Mouse (Mus musculus): ENCODE results near the gene Ism2.
"Not testable (repeated sequence)": the region's sequence is repeated elsewhere in the genome, so short reads cannot be mapped to it uniquely, and the experiment has no call there.

Gene Ism2

DNA sequence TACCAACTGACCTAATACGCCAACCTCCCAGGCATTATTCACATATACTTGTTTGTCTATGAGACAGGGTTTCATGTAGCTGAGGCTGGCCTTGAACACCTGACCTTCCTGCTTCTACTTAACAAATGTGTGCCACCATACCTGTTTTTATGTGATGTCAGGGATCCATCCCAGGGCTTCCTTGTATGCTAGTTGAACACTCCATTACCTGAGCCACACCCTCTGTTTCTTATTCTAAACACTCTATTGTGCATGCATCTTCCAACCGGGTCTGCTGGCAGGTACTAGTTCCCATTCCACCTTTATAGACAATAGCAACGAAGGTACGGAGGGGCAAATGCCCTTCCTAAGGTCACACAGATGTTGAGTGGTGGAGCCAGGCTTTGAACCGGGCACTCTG lies 10.4 kb downstream of the Ism2 start:
- DNase-seq (ENCODE audit: low read depth): no peak

DNA sequence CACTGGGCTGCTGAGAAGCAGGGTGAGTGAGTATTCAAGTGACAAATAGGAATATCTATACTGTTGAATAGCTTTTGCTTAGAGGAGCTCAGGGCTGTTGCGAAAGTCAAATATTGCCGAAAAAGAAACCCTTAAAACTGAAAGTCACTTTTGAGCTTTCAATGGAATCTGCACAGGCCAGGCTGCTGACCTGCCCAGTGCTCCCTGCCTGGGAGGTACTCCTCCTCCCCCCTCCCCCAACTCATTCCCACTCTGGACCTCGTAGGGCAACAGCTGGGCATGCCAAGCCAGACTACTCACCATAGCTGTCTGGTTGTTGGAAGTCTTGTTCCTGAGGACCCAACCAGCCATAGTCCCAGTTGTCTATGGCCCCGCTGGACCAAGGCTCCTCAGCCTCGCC lies 14.8 kb downstream of the Ism2 start:
- no peak for DNase-seq (ENCODE audit: low read depth)

DNA sequence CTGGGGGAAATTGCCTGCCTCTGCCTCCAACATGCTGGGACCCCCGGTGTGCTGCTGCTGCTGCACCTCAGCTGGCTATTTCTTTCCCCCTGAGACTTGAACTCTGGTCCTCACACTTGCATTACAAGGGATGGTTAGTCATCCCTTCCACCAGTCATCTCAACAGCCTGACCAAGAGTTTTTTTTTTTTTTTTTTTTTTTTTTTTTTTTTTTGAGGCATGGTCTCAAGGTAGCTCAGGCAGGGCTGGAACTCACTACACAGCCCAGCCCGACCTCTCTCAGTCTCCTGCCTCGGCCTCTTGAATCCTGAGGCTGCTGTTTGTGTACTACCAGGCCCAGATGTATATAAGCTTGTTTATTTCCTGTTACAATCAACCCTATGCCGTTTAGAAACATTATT lies 15.2 kb downstream of the Ism2 start:
- no peak for DNase-seq (ENCODE audit: low read depth)

DNA sequence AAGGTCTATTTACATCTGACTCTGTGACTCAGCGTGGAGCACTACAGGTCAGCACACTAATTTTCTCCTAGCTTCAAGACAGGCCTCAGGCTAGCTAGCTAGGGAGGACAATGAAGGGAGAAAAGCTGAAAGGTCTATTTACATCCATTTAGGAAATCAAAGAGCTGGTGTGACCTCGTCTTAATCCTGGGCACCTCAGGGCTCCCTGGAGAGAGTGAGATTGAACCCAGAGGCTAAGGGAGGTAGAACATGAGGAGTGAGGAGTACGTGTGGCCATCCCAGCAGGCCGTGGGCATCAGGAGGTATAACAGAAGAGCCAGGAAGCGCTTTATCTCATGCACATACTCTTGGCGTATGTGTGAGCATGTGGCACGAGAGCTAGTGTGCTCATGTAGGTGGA lies 15.8 kb downstream of the Ism2 start:
- no peak for DNase-seq (ENCODE audit: low read depth)

DNA sequence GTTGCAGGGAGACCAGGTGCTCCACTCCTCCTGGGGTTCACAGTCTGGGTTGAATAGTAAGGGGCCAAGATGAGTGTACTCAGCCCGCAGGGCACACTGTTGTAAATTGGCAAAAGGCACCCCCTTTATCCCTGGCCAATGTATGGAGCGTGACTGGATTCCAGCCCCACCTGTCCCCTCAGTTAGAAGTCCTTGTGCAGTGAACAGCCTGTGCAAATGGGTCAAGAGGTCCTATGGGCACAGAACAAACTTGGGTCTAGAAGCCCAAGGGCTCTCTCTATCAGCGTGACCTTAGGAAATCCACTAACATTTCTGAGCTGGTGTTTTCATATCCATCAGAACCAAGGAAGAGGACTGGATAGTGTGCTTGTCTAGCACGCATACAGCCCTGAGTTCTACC lies 16.8 kb downstream of the Ism2 start:
- no peak for DNase-seq (ENCODE audit: low read depth)

DNA sequence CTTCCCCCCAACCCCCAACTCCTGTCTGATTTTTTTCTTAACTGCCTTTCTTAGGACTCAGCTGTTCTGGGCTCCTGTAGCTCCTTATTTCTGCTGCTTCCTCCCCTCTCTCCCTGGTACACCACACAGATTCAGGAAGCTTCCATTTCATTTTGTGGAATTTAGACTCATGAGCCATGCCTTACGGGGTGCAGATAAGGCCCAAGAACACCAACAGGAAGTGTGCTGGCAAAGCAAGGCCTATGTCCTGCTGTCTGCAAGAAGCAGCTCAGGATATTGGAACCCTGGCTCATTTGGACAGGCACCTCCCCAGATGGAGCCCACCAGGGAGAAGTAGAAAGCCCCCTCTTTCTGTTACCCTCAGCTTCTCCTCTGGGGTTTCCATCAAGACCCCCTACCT lies 17.7 kb downstream of the Ism2 start:
- no peak for DNase-seq (ENCODE audit: low read depth)

DNA sequence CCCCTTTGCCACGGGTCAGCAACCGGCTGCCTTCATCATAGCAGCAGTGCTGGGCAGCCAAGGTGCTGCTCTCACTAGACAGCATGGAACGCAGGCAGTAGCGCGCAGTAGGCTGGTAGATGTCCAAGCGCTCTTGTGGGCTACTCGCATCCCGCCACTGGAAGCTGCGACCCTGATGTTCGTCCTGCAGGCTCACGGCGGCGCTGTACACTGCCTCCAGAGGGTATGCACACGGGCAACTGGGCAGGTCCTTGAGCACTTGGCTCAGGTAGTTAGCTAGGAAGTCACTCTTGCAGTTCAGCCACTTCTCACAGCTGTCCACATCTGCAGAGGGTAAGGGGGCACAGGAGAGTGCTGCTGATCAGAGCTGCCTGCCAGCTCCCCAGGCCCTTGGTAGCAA lies 19.6 kb downstream of the Ism2 start:
- DNase-seq (ENCODE audit: low read depth): no peak

DNA sequence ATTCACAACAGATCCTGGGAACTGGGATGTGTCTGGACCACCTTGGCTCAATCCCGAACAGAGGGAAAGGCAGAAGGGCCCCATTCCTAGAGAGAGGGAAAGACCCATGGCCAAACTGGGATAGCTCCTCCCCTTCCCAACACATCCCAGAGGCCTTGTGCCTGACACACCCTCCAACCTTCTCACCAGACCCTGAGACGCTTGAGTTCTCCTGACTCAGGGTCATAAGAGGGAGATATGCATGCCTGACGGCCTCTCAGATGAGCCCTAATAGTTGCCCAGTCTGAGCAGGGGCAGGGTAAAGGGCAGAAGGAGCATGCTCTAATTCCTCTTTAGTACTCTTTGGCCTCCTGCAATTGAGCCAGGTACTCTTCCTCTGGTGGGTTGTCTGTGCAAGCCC lies 20.2 kb downstream of the Ism2 start:
- no peak for DNase-seq (ENCODE audit: low read depth)

DNA sequence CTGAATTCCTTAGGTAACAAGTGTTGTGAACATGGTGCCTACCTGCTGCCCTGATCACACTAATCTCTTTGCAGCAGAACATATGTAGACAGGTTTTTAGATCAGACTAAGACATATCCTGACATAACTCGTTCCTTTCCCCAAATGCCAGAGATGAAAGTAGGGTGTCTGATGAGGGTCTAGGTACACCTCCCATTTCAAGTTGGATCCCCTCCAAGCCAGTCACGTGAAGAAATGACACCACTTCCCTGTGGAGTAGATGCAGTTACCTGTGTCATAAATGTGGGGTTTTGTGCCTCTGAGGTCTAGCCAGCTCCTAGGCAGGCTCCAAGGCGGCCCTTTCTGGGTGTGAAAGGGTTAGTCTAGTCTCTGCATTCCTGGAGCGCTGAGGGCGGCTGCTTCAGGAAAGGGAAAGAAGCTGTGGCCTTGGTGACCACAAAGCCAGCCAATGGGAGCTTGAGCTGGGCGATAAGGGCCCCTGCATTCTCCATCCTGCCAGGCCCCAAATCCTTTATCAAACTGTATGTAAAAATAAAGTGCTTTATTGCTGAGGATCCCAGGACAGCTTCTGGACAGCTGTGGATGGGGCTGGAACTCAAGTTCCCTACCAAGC lies 21.3 kb downstream of the Ism2 start:
- DNase-seq (ENCODE audit: low read depth): no peak

DNA sequence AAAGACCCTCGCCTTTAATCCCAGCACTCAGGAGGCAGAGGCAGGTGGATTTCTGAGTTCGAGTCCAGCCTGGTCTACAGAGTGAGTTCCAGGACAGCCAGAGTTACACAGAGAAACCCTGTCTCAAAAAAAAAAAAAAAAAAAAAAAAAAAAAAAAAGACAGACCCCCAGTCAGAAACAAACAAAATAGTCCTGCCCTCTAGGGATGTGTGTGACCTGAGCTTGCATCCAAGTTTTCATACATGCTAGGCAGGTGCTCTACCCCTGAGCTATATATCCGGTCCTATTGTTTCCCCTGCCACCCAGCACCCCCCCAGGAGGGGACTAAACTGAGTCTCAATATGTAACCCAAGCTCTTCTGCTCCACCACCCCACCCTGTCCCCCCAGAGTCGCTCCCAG lies 22.3 kb downstream of the Ism2 start:
- DNase-seq (ENCODE audit: low read depth): not testable (repeated sequence)

DNA sequence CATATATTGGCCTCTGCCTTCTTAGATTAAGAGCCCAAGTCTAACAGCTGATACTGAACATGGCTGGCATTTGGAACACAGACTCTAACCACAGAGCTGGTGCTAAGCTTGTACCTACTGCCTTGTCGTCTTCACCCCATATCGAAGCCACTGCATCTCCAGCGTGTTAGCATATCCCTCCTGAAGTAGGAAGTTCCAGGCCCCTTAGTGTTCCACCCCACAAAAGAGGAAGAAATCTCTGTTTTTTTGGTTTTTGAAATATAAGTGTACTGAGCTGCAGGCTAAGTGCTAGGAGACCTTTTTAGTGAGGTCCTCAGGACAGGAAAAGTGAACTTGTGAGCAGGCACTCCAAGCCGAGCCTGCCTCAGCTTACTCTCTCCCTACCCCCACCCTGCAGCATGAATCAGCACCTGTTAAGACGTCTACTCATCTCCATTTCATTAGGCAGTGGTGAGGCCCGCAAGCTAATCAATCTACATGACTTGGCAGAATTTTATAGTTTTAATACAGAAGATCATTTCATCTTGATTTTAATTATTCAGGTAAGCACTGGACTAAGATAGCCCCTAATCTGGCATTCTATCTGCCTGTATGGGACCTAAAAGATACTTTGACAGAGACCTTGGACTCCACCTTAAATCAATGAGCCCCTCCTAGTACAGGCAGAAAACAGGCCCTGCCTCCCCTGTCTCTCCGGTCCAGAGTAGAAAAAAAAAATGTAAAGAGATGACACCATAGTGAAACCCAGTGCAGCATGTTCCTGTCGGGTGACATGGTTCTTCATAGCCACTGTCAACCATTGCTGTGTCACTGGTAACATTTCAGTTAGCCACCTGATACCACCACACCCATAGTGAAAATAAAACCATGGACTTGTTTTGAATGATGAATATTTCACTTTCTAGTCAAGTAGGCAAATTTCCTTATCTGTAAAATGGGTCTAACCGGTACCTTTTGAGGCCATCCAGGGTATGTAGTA lies 24.4 kb downstream of the Ism2 start:
- no peak for DNase-seq (ENCODE audit: low read depth)

DNA sequence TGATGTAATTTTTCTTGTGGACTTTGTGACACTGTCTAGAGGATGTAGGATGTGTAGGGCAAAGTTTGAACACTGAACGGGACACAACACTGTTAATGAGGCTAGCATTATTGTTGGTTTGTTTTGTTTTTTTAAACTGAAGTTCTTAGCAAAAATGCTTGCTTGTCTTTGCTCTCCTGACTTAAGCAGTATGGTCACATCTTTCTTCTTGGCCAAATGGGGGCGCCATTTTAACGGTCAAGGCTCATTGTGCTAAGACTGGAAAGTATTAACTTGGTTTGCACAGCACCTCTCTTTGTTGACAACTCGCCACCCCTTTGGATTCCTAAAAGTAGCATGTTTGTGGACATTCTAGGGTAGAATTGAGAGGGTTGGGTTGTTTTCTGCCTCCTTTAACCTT lies 31.8 kb downstream of the Ism2 start:
- DNase-seq (ENCODE audit: low read depth): peak; percentile 49

DNA sequence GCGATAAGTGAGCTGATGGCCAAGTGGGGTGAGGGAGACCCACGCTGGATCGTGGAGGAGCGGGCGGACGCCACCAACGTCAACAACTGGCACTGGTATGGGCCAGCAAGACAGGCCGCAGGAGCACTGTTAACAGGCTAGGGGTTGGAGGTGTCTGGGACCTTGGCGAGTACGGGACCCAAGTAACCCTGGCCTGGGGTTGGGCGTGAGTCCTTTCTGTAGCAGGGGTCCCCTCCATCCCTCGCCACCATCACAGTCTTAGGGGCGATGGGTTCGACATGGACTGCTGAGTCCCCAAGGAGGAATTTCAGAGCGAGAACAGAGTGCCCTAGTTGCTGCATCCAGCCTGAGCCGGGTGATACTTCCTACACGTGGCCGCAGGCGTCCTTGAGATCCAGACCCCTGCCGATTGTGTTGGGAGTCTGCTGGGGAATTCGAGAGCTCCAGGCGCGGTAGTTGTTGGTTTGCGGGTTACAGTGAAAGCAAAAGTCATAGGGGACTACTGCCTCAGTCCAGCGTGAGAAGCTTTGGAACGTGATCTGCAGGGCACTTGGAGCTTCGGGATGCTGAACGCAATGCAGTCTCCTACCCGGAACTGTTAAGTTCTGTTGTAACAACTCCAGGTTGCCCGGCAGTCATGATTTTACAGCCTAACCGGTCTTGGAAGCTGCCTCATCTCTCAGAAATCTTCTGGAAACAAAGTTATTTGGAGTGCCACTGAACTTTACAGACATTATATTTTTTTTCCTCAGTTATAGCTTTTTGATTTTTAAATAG lies 32.5 kb downstream of the Ism2 start:
- no peak for DNase-seq (ENCODE audit: low read depth)

DNA sequence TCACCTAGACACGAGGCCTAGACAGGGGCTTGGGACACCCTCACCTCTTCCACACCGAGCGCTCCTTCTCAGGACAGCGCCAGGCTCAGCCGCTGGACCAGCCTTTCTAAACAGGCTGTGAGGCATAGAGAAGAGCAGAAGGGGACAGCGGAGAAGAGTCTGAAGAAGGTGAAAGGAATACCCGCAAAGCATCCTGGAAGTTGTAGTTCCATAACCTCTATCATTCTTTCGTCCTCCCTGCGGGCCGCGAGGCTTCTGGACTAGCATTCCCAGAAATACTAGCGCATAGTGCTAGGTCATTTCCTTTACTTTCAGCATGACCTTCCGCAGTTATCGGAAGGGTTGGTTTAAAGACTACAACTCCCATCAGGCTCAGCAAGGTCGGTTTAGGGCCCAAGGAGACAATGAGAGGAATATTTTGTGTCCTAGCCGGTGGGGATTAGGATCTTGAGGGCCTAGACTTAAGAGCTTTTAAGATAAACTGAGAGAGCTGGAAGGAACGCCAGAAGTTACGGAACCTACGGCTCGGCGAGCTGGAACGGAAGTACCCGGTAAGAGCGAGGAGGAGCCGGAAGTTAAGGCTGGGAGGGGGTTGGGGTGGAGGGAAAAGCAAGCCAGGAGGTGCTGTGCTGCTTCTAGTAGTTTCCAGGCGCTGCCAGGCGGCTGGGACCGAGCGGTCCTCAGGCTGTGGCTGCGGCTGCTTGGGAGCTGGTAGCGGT lies 33.2 kb downstream of the Ism2 start, which contains the start of the genes Vipas39 and Ahsa1:
TSS of gene Vipas39 (minus strand) at position 149 of the 719 bp plus-strand sequence.
TSS of gene Ahsa1 (plus strand) at position 372 of the 719 bp plus-strand sequence.
- peak; percentile 93 for DNase-seq (ENCODE audit: low read depth)

DNA sequence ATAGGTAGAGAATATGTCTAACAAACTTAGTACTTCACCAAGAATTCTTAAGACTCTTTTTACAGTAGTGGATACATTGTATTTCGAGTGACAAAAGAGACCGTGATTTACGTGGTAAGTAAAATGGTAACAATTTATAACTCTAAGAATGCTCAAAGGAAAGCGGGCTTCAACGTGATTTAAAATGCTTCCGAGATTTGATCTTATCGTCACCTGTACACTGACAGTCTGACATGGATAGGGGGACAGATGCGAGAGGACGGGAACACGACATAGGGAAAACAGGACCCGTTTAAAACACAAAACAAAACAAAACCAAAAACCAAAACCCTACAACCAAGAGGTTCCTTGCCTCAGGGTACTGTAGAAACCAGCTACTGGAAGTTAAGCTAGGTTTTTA lies 34.1 kb downstream of the Ism2 start:
- DNase-seq (ENCODE audit: low read depth): no peak

DNA sequence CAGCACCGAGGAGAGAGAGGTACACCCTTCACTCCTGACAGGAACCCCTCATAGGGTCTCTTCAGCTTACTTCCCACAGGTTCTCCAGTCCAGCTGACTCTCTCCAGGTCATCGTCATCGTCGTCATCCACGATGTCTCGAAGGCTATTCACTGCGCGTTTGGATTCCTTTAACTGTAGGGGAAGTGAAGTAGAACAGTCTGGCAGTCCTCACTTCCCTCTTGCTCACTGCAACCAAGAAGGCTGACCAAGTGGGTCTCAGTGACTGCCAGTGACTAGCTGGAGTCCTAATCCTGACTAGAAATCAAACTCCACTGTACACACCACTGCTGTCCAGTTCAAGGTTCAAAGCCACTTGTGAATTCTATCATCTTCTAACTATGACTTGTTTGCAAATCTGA lies 38.9 kb downstream of the Ism2 start:
- DNase-seq (ENCODE audit: low read depth): no peak

DNA sequence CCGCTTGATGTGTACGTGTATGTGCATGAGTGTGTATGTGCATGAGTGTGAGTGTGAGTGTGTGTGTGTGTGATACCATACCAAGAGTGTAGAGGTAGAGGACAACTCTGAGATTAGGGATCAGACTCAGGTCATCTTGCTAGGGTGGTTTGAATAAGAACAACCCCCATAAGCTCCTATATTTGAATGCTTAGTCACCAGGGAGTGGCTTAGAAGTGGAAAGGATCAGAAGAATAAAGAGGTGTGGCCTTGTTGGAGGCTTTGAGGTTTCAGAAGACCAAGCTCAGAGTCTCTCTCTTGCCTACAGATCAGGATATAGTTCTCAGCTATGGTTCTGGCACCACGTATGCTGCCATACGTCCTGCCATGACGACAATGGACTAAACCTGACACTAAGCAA lies 42.9 kb downstream of the Ism2 start:
- no peak for DNase-seq (ENCODE audit: low read depth)

DNA sequence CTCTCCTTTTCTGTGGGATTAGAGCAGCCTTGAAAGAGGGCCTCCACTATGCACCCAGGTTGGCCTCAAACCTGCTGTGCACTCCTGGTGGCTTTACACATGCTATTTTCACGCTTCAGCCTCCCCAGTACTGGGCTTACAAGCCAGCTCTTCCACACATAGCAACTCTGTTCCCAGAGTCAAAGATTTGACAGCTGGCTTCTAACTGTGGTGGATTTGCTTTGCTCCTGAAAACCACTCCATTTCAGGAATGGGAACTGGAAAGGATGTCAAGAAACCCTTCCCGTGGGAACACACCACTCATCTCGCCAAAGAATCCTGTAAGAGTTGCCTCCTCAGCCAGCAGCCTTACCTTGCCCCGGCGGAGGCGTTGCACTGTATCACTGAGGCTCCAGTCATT lies 45.6 kb downstream of the Ism2 start:
- DNase-seq (ENCODE audit: low read depth): no peak

DNA sequence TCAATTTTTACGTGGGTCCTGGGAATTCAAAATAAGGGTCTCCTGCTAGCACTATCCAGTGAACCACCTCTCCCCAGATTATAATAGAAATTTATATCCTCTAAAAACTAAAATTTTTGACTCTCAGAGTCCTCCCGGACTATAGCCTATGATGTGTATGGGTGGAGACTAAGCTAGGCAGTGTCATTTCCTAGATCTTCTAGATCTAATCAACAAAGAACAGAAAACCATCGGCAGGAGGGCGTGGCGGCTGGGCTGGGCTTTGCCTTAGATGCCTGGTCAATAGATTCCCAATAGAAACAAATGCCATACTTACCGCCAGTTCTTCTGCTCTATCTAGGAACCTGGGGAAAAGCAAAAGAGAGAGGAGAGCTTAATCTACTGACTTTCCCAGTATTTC lies 49.3 kb downstream of the Ism2 start:
- DNase-seq (ENCODE audit: low read depth): no peak

DNA sequence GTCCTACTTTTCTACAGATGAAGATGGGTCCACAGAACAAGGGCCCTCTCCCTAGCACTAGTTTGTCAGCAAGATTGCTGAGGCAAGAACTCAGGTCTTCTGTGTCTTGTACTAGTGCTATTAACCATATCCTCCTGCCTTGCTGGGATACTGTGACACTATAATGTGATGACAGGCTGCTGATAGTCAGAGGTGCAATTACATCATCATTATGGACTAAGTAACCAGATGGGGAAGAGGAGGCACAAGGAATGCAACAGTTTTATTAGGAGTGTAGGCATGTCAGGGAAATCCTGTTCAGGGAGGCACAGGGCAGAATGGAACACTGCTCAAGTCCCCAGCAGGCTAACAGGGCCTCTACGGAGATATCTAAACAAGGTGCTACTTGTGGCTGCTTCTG lies 60.9 kb downstream of the Ism2 start, which contains the start of gene Noxred1:
TSS of gene Noxred1 (minus strand) at position 101 of the 400 bp plus-strand sequence.
- no peak for DNase-seq (ENCODE audit: low read depth)

DNA sequence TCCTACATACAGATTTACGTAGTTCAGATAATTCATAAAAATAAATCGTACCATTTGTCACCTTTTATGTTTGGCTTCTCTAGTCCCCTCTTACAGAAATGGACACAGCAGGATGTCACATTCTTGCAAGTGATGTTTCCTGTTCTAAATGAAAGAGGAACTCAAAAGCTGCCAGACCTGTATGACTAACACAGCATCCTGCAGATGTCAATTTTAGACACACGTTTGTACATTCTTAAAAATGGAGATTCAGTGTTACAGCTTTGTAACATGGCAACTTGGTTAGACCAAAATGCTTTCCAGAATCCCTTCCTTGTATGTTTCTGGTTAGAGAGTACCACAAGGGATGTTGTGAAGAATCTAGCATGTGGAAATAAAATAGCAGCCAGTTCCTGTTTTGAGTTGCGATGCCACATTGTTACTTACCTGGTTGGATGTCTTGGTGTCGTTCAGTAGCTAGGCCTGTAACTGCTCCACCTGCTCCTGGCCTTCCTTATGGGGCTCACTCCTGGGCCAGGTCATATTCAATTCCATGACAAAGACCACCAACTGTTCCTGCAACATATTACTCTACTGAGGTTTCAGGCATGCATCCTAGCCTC lies 62.5 kb downstream of the Ism2 start:
- no peak for DNase-seq (ENCODE audit: low read depth)
